Mouse (Mus musculus) G1E (cell line): Measurements from ENCODE around the gene Ppm1h.

ENCODE experiments used
- CTCF ChIP-seq: IDR thresholded peaks from 2 replicates; pipeline ENCODE4 v1.5.1; 2012; ENCODE audit warnings: low read depth, low read length, inconsistent platforms, mixed read lengths
- GATA1 ChIP-seq: IDR thresholded peaks from 2 replicates; pipeline ENCODE4 v1.6.1; 2012; ENCODE audit warnings: borderline replicate concordance, low read length, inconsistent platforms, mixed read lengths
- POLR2AphosphoS5 ChIP-seq: IDR thresholded peaks from 2 replicates; pipeline ENCODE4 v1.6.1; 2012; ENCODE audit warnings: low read depth, low read length, inconsistent platforms; ENCODE audit not compliant: insufficient replicate concordance
- TAL1 ChIP-seq: conservative IDR thresholded peaks from 2 replicates; pipeline ENCODE4 v1.6.1; 2012; ENCODE audit warnings: low read depth, low read length, inconsistent platforms, mixed read lengths

DNA sequence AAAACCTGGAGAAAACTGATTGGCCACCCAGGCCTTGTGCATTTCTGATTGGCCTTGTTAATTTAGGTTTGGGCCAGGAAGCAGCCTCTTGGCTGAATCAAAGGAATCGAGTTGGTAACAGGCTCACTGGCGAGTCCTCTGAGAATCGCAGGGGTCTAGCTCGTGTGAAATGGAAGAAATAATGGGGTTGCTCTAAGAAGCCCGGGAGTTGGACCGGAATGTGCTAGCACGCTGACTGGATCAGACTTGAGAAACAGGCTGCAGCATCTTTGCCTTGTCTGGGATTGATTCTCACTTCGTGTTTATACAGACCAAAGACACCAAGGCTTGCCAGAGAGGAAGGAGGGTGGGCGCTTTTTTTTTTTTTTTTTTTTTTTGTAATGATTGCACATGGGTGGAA, 282.9 kb downstream of the Ppm1h start:
- TF ChIP-seq TAL1 (no peak), CTCF (no peak), POLR2AphosphoS5 (no peak), GATA1 (no peak)
